In the genomic region with DNA sequence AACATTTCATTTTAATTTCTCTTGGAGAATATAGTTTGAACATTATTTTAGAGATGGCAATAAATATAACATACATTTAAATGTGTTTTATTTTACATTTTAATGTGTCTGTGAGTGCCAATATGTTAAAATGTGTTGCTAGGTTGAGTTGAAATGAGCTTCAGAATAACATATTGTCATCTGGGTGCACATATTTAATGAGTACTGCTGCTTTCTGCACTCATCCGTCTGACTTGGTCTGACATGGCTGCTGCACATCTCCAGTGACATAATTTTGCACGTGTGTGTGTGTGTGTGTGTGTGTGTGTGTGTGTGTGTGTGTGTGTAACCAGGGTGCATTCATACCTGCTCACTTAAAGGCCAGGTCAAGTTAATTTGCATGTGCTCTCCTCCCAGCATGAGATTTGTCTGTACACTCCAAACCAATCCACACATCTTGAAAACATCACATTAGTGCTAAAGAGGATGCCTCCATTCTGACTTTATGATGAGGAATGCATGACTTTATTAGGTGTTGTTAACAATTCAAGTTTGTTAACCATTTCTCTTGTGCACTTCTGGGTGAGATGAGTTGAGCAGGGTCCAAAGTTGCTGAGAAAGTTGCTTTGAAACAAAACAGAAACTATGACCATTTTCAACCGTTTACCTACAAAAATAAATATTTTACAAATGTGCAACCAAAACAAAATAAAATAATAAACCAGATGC, we compare ENCODE assay signal across 19 mouse cellular contexts.
"Had no signal": no experiment of that assay in that cellular context is flagged by ENCODE, and none has a peak within 500 bp of the region (broad histone marks: within the 10 kb centered on the region; RNA-seq: fewer than 3 reads in every experiment).

No protein-coding gene starts in this region.

- H3K36me3 ChIP-seq: limb, embryonic 10.5 days; limb, embryonic 13.5 days; liver, embryonic 12.5 days; liver, embryonic 15.5 days; midbrain, embryonic 12.5 days; midbrain, embryonic 15.5 days; neural tube, embryonic 12.5 days; neural tube, embryonic 15.5 days had no signal

- H3K27me3 ChIP-seq: limb, embryonic 13.5 days; liver, embryonic 12.5 days; liver, embryonic 15.5 days; midbrain, embryonic 12.5 days; midbrain, embryonic 15.5 days; neural tube, embryonic 12.5 days; neural tube, embryonic 15.5 days had no signal

- H3K9me3 ChIP-seq: limb, embryonic 10.5 days; limb, embryonic 13.5 days; liver, embryonic 12.5 days; liver, embryonic 15.5 days; midbrain, embryonic 12.5 days; midbrain, embryonic 15.5 days; neural tube, embryonic 12.5 days; neural tube, embryonic 15.5 days had no signal

- DNase-seq: kidney, adult 2 months; kidney, postnatal 25 days; layer of hippocampus, adult 9-11 months; liver; lung, adult 2 months; thymus, adult 18-20 months; thymus, postnatal 36 days had no signal

- H3K27ac ChIP-seq: kidney, postnatal 0 days; layer of hippocampus, adult 2 months; limb, embryonic 10.5 days; limb, embryonic 13.5 days; liver, embryonic 12.5 days; liver, embryonic 15.5 days; macrophage; midbrain, embryonic 12.5 days; midbrain, embryonic 15.5 days; neural tube, embryonic 12.5 days; neural tube, embryonic 15.5 days had no signal

- ATAC-seq: intestine, postnatal 0 days; liver, embryonic 12.5 days; midbrain, embryonic 15.5 days had no signal

- H3K9ac ChIP-seq: limb, embryonic 13.5 days; liver, embryonic 12.5 days; liver, embryonic 15.5 days; midbrain, embryonic 12.5 days; midbrain, embryonic 15.5 days; neural tube, embryonic 12.5 days; neural tube, embryonic 15.5 days had no signal

- H3K4me3 ChIP-seq: layer of hippocampus, adult 2 months; limb, embryonic 10.5 days; limb, embryonic 13.5 days; liver, embryonic 12.5 days; liver, embryonic 15.5 days; midbrain, embryonic 12.5 days; midbrain, embryonic 15.5 days; neural tube, embryonic 12.5 days; neural tube, embryonic 15.5 days had no signal

- H3K4me1 ChIP-seq: limb, embryonic 10.5 days; limb, embryonic 13.5 days; liver, embryonic 12.5 days; liver, embryonic 15.5 days; midbrain, embryonic 12.5 days; midbrain, embryonic 15.5 days; neural tube, embryonic 12.5 days; neural tube, embryonic 15.5 days had no signal

- H3K4me2 ChIP-seq: limb, embryonic 13.5 days; liver, embryonic 12.5 days; liver, embryonic 15.5 days; midbrain, embryonic 12.5 days; midbrain, embryonic 15.5 days; neural tube, embryonic 12.5 days; neural tube, embryonic 15.5 days had no signal
